Mouse (Mus musculus): ENCODE measurements at regions not wholly inside any gene's neighbourhood (a gene's known extent, or its start where the extent isn't known, plus 50 kb on each side); places are given as distances from the start of the nearest gene placed in this dataset.

DNA sequence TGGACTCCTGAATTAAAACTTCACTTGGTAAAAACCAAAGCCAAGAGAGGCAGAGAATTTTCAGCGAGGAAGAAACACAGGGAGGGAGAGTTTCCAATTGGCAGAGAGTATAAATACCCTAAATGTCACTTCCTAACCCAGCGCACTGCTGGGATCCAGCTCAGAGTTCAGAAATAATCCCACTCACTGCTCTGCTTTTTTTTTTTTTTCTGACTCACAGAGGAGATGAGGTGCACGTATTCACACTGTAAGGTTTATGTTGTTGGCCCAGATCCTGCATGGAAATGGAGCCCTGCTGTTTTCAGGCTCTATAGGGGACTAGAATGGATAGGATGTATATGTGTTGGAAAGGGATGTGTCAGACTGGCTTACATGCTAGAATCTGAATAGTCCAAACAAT lies 249.8 kb upstream of the Gm10131 start:
- no peak for TF ChIP-seq POLR2A (IDR thresholded peaks at IDR 0.05; ENCODE audit: insufficient read length, low read depth)
- TF ChIP-seq POLR2AphosphoS2 (IDR thresholded peaks at IDR 0.05; ENCODE audit: insufficient read length, low read depth): no peak
- no peak for TF ChIP-seq SRF (IDR thresholded peaks at IDR 0.05; ENCODE audit: control insufficient read depth, insufficient read length, low read depth)
- no peak for TF ChIP-seq MYOG (IDR thresholded peaks at IDR 0.05; ENCODE audit: control insufficient read depth in 1 of 3, insufficient read depth in 1 of 3, insufficient read length in 2 of 3, low read depth in 2 of 3)
- no peak for TF ChIP-seq E2F4 (IDR thresholded peaks at IDR 0.05; ENCODE audit: insufficient read depth)
- TF ChIP-seq MAX (IDR thresholded peaks at IDR 0.05; ENCODE audit: low read depth): no peak
- TF ChIP-seq USF1 (IDR thresholded peaks at IDR 0.05; ENCODE audit: low read depth): no peak
- TF ChIP-seq REST (IDR thresholded peaks at IDR 0.05; ENCODE audit: insufficient read depth, insufficient read length): no peak
- TF ChIP-seq TCF3 (IDR thresholded peaks at IDR 0.05; ENCODE audit: insufficient read length, low read depth): no peak
